Mouse (Mus musculus) right cerebral cortex, adult 18-20 months (tissue): ENCODE results near the gene Fbxo27.
A peak's percentile ranks its signal among the peaks of the same experiment; 100 is the strongest.

Experiments
- DNase-seq: peaks from one replicate; pipeline ENCODE4 v3.0.0; 2022; ENCODE audit warnings: mixed read lengths

Fbxo27 gene

DNA sequence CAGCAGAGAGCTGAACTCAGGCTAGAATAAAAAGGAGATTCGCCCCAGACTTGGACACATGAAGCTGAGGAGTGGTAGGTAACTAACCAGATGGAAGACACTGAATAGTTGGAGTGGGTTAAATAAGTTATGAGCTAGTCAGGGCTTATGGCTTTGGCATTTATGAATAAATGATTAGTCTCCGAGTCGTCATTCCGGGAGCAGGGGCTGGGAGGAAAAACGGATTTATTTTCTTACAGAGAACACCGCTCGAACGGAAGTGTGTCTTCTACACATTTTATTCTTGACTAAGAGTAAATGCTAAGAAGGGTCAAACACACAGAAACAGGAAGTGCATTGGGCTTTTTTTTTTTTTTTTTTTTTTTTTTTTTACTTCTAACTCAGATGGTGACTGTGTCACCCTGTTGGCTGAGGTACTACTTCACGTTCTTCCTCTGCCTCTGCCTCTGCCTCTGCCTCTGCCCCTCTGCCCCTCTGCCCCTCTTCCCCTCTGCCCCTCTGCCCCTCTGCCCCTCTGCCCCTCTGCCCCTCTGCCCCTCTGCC lies 10.0 kb downstream of the Fbxo27 start:
- DNase-seq, result no peak

- no peak for DNase-seq
Observed at GRCm38 (mm10) chr7:28709454-28709853, 16.8 kb downstream of the Fbxo27 start.

DNA sequence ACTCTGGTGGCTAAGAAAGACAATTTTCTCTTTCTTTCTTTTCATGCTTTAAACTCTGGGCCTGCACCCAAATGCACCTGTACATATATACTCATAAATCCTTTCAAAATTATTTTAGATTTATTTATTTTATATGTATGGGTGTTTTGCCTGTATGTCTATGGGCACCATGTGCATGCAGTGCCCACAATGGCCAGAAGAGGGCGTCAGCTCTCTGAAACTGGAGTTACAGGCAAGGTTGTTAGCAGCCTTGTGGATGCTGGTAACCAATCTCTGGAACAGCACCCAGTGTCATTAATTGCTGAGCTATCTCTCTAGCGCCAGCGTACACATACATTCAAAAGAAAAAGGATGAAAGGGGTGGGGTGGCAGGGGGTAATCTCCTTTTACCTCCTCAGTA lies 18.3 kb downstream of the Fbxo27 start:
- DNase-seq, result no peak

GRCm38 (mm10) chr7:28714667-28715066 lies 22.0 kb downstream of the Fbxo27 start:
- DNase-seq, result peak; percentile 61

DNA sequence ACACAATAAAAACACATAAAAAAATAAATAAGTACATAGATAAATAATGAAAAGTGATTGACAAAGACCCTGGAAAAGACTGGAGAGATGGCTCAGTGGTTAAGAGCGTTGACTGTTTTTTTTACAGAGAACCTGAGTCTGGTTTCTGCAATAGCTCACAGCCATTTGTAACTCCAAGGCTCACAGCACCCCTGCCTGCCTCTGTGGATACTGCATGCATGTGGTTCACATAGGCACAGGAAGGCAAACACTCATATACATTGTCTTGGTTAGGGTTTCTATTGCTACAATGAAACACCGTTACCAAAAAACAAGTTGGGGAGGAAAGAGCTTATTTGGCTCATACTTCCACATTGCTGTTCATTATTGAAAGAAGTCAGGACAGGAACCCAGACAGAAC lies 22.9 kb downstream of the Fbxo27 start:
- DNase-seq, result no peak

GRCm38 (mm10) chr7:28716590-28717281 lies 24.1 kb downstream of the Fbxo27 start, which contains the start of gene Fbxo17:
Gene Fbxo17, plus strand, starts transcription at chr7:28716804.
- no peak for DNase-seq

- DNase-seq, result no peak
Observed at GRCm38 (mm10) chr7:28717726-28718125, 25.1 kb downstream of the Fbxo27 start.

DNA sequence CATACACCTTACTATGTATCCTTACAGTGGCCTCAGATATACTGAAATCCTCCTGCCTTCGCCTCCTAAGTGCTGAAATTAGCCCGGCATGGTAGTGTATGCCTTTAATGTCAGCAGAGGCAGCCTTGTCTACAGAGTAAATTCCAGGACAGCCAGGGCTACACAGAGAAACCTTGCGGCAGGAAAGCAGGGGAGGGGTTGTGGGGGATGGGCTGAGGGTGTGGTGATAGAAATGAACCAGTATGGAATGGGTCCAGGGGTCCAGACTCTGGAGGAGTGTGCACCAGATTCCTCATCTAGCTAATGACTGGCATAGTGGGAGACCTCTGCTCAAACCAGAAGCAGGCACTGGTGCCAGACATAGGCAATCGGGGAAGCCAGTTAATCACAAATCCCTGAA lies 26.5 kb downstream of the Fbxo27 start:
- no peak for DNase-seq

- no peak for DNase-seq
Observed at GRCm38 (mm10) chr7:28719650-28720049, 27.0 kb downstream of the Fbxo27 start.

DNA sequence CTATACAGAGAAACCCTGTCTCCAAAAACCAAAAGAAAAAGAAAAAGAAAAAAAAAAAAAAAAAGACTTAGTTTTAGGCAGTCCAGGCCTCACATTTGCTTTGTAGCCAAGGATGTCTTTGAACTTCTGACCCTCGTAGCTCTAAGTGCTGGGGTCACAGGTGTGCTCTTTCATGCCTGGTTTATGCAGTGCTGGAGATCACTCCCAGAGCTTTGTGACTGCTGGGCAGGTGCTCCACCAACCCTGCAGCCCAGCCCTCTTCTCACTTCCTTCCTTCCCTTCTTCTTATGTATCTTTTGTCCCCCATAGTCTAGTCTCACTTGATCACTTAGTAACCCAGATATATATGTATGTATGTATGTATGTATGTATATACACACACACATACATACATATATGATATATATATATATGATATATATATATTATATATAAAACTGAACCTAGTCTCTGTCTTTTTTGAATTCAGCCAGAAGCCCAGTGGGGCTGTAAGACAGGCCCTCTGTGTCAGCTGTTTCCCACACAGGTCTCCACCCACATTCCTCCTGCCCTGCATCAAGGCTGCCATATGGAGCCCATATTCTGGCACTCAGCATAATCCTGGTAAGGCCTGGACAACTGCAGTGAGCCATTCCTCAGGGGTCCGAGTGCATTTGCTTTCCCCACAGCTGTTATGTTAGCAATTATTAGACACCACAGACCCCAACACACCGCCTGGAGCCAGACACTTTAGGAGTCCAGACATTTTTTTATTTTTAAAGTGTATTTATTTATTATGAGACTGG lies 28.3 kb downstream of the Fbxo27 start:
- no peak for DNase-seq

DNA sequence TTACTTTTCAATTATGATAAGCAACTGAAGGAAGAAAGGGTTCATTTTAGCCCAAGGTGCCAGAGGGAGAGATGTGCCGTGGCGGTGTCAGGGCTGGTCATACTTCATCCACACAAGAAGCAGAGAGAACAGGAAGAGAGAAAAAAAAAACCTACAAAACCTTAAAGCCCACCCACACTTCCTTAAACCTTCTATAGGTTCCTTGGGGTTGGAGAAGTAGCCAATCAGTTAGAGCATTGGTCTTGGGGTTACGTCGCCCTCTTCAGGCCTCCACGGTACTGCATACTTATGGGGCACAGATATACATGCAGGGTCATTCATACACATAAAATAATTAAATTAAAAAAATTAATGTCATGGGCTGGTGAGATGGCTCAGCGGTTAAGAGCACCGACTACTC lies 29.4 kb downstream of the Fbxo27 start:
- no peak for DNase-seq

GRCm38 (mm10) chr7:28724613-28725012 lies 32.0 kb downstream of the Fbxo27 start:
- DNase-seq, result no peak

- peak; percentile 88 for DNase-seq
Observed at GRCm38 (mm10) chr7:28726600-28726999, 34.0 kb downstream of the Fbxo27 start.

- DNase-seq, result peak; percentile 46
Observed at GRCm38 (mm10) chr7:28727649-28728340, 35.1 kb downstream of the Fbxo27 start.

DNA sequence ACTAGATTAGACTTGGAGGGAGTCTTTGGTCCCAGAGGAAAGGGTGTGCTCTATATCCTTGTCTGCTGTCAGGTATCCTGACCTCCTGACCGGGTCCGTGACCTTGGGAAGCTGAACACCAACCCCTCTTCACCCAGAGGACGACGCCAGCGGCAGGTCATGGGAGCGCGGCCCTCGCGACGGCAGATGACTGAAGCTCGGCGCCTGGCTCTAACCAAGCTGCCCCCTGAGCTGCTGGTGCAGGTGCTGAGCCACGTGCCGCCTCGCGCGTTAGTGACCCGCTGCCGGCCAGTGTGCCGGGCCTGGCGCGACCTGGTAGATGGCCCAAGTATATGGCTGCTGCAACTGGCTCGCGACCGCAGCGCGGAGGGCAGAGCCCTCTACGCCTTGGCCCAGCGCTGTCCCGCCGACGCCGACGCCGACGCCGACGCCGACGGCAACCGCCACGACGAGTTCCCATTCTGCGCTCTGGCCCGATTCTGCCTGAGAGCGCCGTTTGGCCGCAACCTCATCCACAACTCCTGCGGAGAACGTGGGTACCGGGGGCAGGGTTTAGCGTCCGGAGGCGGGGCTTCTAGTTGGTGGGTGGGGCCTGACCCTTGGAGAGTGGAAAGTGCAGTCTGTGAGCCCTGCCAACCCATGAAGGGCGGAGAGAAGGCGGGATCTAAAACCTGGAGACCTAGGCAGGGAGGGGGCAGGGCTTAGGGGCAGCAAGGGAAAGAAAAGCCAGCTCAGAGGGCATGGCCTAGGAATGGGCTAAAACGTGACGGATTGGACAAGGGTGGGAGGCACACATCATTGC lies 39.9 kb downstream of the Fbxo27 start:
- peak; percentile 57 for DNase-seq

GRCm38 (mm10) chr7:28733211-28733610 lies 40.6 kb downstream of the Fbxo27 start:
- no peak for DNase-seq

DNA sequence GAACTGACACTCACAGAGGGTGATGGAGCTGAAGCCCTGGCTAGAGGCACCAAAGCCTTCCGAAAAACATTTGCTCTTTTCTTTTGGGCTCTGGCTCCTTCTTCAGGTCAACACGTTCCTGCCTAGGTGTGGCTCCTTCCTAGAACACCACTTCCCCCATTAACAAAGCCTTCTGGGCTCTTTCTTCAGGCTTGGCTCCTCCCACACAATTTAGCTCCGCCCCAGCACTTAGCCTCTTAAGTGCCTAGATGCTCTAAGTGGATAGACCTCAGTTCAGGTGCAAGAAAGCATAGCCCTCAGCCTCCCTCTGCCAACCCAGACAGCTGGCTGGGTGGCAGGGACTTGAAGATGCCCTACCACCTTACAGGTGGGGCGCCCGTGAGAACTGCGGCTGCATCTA lies 43.1 kb downstream of the Fbxo27 start:
- DNase-seq, result no peak

GRCm38 (mm10) chr7:28739829-28740228 lies 47.2 kb downstream of the Fbxo27 start:
- DNase-seq, result no peak

DNA sequence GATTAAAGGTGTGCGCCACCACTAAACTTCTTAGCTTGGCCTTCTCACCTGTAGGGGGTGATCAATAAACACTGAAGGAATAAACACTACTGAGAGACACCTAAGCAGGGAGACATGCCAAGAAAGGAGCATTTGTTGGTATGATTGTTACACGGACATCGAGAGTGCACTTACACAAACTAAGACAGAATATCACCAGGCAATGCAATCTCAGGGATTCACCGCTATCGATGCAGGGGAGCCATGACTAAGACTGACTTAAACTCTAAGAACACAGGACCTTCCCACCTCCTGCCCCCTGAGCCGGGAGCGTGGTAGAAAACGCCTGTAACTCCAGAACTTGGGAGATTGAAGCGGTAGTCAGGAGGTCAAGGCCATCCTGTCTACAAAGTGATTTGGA lies 48.3 kb downstream of the Fbxo27 start:
- DNase-seq, result no peak

DNA sequence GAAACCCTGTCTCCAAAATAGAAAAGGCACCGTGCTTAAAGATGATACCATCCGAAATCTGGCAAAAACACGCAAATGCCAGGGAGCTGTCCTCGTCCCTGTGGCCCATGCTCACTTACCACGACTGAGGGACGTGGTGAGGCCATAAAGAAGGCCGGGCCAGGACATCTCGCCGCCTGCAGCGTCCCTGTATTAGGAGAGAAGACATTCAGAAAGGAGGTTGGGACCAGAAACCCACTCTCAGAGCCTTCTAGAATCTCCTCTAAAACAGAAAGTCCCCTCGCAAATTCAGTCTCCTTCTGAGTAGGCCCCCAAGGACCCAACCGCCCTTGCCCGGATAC lies 48.7 kb downstream of the Fbxo27 start:
- no peak for DNase-seq

DNA sequence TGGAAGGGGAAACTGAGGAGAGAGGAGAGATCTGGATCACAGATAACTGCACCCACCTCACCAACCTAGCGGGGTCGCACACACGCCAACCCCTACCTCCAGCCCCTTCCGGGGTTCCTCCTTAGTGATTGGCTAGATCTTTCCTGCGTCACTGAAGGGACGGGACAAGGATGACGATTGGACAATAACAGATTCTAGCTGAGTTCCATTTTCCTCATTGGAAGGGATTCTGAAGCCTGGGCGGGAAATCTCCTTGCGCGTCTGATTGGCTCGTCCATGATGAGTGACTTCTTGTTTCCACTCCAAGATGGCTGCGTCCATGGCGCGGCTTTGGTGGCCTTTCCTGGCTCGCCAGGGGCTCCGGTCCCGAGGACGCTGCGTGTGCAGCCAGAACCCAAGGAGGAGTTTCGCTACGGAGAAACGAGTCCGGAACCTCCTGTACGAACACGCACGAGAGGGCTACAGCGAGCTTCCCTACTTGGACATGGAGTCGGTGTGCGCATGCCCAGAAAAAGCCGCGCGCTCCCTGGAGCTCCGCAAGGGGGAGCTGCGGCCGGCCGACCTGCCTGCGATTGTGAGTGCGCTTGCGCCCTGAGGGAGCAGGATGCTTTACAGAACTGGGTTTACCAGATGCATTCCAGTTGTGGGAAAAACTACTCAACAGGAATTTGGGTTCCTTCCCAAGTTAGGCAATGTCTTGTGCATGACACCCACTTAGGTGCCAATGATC lies 49.2 kb downstream of the Fbxo27 start, which contains the start of the genes Mrps12 and Sars2:
Gene Mrps12 (minus strand): TSS at position 112 of the 730 bp plus-strand sequence.
Gene Sars2 (plus strand): TSS at position 284 of the 730 bp plus-strand sequence.
- peak; percentile 97 for DNase-seq
